Mouse (Mus musculus) intestine, postnatal 0 days (tissue): ENCODE measurements around the gene M1ap. TPM values are rescaled to one million over a fixed set of nuclear protein-coding genes. Genes with fewer than 3 reads are reported as not detected.

ENCODE experiments used
- ATAC-seq: fragments of 200-750 bp; cut with Nextera tagmentation; 2 replicates; pipeline ENCODE4 v1.8.0; 2017; ENCODE audit warnings: mild to moderate bottlenecking, moderate TSS enrichment, moderate library complexity
- H3K27ac ChIP-seq: fragments of 300-500 bp; sonication (generic); 2 replicates; pipeline ENCODE4 v1.5.1; 2014; ENCODE audit warnings: mild to moderate bottlenecking, low read depth, low read length, moderate library complexity
- H3K27me3 ChIP-seq: fragments of 300-500 bp; sonication (generic); replicated peaks from 2 replicates; pipeline ENCODE4 v1.6.1; 2014; ENCODE audit warnings: low read length, mixed read lengths; ENCODE audit not compliant: control insufficient read depth, insufficient read depth
- H3K36me3 ChIP-seq: fragments of 300-500 bp; sonication (generic); 2 replicates; pipeline ENCODE4 v1.6.1; 2014; ENCODE audit warnings: mild to moderate bottlenecking, moderate library complexity; ENCODE audit not compliant: control insufficient read depth, insufficient read depth
- H3K4me1 ChIP-seq: fragments of 300-500 bp; sonication (generic); replicated peaks from 2 replicates; pipeline ENCODE4 v1.6.1; 2014; ENCODE audit warnings: antibody characterized with exemption, low read length, mixed read lengths; ENCODE audit not compliant: control insufficient read depth, insufficient read depth
- H3K4me2 ChIP-seq: fragments of 300-500 bp; sonication (generic); replicated peaks from 2 replicates; pipeline ENCODE4 v1.6.1; 2014; ENCODE audit warnings: low read depth, mild to moderate bottlenecking, moderate library complexity
- H3K4me3 ChIP-seq: fragments of 300-500 bp; sonication (generic); 2 replicates; pipeline ENCODE4 v1.5.1; 2014; ENCODE audit warnings: low read depth, low read length
- H3K9ac ChIP-seq: fragments of 300-500 bp; sonication (generic); 2 replicates; pipeline ENCODE4 v1.6.1; 2014; ENCODE audit warnings: mild to moderate bottlenecking, low read depth, low read length
- H3K9me3 ChIP-seq: fragments of 300-500 bp; sonication (generic); 2 replicates; pipeline ENCODE4 v1.6.1; 2016; ENCODE audit warnings: mixed run types; ENCODE audit not compliant: control insufficient read depth
- CTCF ChIP-seq: sonication (generic); IDR thresholded peaks from 2 replicates; pipeline ENCODE4 v1.5.1; 2016; ENCODE audit warnings: low read depth, mild to moderate bottlenecking, control low read depth, antibody characterized with exemption, moderate library complexity
- WGBS: fragments of 180-500 bp; shearing (Covaris S2); extraction: QIAGEN DNeasy Blood & Tissue Kit; methylation state at CpG from one replicate; pipeline ENCODE4 v1.1.7; 2014; 5-methylcytosine and 5-hydroxymethylcytosine counted together
- polyA plus RNA-seq: library from polyadenylated mRNA; unstranded; fragments of >200 nt; fragmentation: Nextera tagmentation; extraction: Ambion mirVana; gene quantifications from 2 replicates; pipeline ENCODE4 v1.2.1, GENCODE M21; 2015

Gene M1ap
- polyA plus RNA-seq, 1 experiment from 2014 or later, result 0.16 TPM

DNA sequence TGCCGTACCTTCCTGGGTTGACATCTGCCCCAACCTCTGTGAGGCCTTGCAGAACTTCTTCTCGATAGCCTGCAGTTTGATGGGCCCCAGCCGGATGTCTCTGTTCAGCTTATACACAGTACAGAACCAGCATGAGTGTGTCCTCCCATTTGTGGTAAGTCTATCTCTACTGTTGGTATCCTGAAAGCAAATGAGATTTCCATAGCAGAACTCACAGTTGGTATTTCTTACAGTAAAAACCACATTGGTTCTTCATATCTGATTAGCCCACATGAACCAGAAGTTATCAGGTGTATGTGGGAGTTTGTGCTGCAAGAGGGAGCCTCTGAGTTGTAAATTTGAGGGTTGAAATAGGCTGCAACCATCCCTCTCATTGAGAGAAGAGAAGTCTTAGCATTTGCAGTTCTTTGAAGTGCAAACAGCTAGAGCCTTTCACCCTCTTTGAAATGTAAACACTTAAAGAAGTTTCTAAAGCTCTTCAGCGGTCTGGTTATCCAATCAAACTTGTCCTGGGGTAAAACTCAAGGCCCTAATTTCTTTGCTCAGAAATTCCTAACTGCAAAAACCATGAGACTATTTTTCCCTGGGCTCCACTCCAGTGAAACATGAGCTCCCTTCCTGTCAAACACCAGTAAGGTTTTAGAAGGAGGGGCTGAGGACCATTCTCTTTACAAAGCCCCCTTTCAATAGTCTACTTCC lies 10.0 kb downstream of the M1ap start:
- H3K4me3 ChIP-seq, result no peak overlapping the region
- 44% methylated on average over 4 of the region's 4 CpGs for WGBS
- ATAC-seq, result no peak
- no peaks in the 10 kb centered on the region for H3K27me3 ChIP-seq
- H3K9ac ChIP-seq, result no peak overlapping the region
- H3K4me2 ChIP-seq, result no peak overlapping the region
- TF ChIP-seq CTCF, result no peak
- no peaks in the 10 kb centered on the region for H3K4me1 ChIP-seq
- H3K9me3 ChIP-seq, result no peaks in the 10 kb centered on the region
- no peaks in the 10 kb centered on the region for H3K36me3 ChIP-seq
- no peak overlapping the region for H3K27ac ChIP-seq

DNA sequence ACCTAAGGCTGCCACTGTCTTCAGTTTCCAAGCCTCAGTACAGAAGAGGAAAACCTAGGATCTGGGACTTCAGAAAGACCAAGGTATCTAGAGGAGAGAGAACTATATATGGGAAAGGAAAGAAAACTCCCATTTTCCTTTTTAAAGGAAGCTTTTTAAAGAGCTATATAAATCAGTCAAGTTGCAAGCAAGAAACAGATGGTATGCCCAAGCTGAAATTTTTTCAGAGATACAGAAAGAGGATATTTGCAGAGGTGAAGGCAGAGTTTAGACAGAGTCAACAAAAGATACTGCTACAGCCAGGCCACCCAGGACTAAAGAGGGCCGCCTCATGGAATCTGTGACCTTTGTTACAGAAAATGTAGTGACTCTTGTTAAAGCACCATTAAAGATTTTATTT lies 15.0 kb downstream of the M1ap start:
- no peak for TF ChIP-seq CTCF
- WGBS, result 28% methylated on average over 1 of the region's 1 CpGs

DNA sequence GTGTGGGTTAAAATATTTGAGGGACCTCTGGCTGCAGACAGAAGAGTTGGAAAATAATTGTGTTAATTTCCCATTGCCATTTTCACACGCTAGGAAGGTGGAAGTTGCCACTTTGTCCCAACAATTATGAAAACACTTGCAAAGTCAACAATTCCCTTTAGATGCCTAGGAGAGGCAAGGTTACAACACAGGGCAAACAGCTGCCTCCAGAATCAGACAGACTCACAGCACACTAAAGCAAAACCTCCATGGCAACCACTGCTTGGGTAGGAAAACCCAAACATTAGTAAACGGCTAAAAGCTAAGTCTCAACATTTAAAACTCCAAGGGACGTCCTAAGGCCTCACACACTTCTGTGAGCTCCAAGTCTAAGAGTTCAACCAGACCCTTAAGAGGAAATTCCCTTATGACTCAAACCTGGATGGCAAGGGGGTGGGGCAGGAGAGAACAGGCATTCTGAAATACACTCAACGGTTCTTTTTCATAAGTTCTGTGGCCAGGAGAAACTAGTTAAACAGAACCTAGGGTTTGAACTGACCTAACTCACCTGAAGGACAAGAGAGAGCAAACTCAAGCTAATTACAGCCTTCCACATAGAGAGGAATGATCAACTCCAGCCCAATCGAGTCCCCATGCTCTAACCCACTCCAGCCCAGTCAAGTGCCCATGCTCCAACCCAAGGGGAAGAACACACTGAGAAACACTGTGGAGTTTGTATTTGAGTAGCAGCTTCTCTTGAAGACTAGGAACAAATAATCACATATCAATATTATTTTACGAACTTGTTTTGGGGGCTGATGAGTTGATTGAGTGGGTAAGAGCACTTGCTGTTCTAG lies 22.8 kb downstream of the M1ap start:
- H3K4me2 ChIP-seq, result no peak overlapping the region
- no peak for ATAC-seq
- no peak overlapping the region for H3K4me3 ChIP-seq
- H3K27ac ChIP-seq, result no peak overlapping the region
- no peak overlapping the region for H3K9ac ChIP-seq
- H3K9me3 ChIP-seq, result no peaks in the 10 kb centered on the region
- no peak for TF ChIP-seq CTCF
- H3K27me3 ChIP-seq, result no peaks in the 10 kb centered on the region
- no peaks in the 10 kb centered on the region for H3K4me1 ChIP-seq
- WGBS, result 65% methylated on average over 6 of the region's 6 CpGs
- H3K36me3 ChIP-seq, result no peaks in the 10 kb centered on the region

More for the DNA sequence above, 15.0 kb downstream of the M1ap start:
- H3K9me3 ChIP-seq, result no peaks in the 10 kb centered on the region
- no peak overlapping the region for H3K9ac ChIP-seq
- ATAC-seq, result no peak
- H3K4me1 ChIP-seq, result no peaks in the 10 kb centered on the region
- H3K4me3 ChIP-seq, result no peak overlapping the region
- no peaks in the 10 kb centered on the region for H3K36me3 ChIP-seq
- H3K4me2 ChIP-seq, result no peak overlapping the region
- no peak overlapping the region for H3K27ac ChIP-seq
- H3K27me3 ChIP-seq, result no peaks in the 10 kb centered on the region

DNA sequence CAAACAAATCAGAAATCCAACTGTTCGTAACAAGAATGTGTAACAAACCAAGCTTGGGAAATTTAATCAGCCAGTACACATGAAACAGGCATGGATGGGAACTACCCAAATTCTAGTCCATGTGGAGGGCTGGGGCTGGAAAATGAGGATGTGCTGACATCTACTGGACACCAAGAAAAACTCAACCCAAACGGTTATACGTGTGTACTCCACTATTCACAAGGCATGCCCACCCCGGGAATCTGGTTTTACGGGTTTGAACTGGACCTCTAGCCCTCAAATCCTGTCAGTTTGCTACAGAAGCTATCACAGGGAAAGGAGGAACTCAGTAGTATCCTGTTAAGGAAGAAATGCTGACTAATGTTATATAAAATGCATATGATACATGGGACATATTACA lies 24.3 kb downstream of the M1ap start:
- no peaks in the 10 kb centered on the region for H3K4me1 ChIP-seq

DNA sequence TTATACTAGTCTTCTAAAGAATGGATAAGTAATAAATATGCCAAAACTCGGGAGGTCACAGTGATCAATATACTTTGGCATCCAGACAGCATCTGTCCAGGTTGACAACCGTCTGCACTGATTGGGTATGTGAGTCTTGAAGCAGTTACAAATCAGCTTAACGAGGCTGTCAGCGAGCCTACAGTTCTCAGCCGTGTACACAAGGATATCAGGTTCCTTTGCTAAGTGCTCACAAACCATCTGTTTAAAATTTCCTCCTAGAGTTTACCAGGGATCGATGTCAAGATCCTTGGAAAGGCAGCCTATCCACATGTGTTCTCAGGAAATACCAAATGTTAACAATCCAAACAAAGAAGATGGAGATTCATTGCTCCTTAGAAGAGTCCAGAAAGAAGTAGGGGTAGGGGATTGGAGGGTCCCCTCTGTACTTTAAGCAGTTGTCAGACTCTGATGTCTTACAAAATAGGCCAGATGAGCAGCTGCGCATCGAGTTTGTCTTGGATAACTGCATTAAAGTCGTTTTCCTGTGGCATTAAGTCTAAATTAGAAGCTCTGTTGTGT lies 40.8 kb downstream of the M1ap start:
- H3K9ac ChIP-seq, result no peak overlapping the region
- H3K27ac ChIP-seq, result no peak overlapping the region
- H3K4me3 ChIP-seq, result no peak overlapping the region
- H3K4me1 ChIP-seq, result no peaks in the 10 kb centered on the region
- H3K36me3 ChIP-seq, result no peaks in the 10 kb centered on the region
- H3K27me3 ChIP-seq, result no peaks in the 10 kb centered on the region
- TF ChIP-seq CTCF, result no peak
- 24% methylated on average over 9 of the region's 9 CpGs for WGBS
- no peak for ATAC-seq
- no peak overlapping the region for H3K4me2 ChIP-seq
- no peaks in the 10 kb centered on the region for H3K9me3 ChIP-seq

More for the DNA sequence above, 24.3 kb downstream of the M1ap start:
- Histone ChIP-seq H3K4me3 (no peak overlapping the region), H3K9ac (no peak overlapping the region), H3K36me3 (no peaks in the 10 kb centered on the region), H3K9me3 (no peaks in the 10 kb centered on the region), H3K27ac (no peak overlapping the region), H3K4me2 (no peak overlapping the region), H3K27me3 (no peaks in the 10 kb centered on the region)
- peak; percentile 93 for TF ChIP-seq CTCF
- 10% methylated on average over 5 of the region's 5 CpGs for WGBS
- ATAC-seq, result peak; percentile 43; the same call in 1 of the 2 replicates

DNA sequence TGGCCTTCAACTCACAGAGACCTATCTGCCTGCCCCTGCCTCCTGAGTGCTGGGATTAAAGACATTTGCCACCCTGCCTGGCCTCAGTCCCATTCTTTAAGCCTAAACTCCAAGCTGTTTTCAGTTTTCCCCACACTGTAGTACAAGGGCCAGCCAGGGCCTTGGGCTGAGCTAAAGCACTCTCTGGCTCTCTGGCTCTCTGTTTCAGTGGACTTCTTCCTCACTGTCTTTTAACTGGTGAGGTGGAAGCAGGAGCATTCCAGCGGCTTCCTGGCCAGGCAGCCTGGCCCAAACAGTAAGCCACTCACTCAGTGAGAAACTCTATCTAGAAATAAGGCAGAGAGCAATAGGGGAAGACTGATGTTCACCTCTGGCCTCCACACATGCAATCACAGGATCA lies 47.0 kb downstream of the M1ap start:
- H3K27ac ChIP-seq, result no peak overlapping the region
- no peak for ATAC-seq
- no peak for TF ChIP-seq CTCF
- no peak overlapping the region for H3K4me3 ChIP-seq
- H3K9ac ChIP-seq, result no peak overlapping the region
- WGBS, result 35% methylated on average over 1 of the region's 1 CpGs
- no peaks in the 10 kb centered on the region for H3K36me3 ChIP-seq
- H3K4me2 ChIP-seq, result no peak overlapping the region
- H3K27me3 ChIP-seq, result no peaks in the 10 kb centered on the region
- no peaks in the 10 kb centered on the region for H3K4me1 ChIP-seq
- no peaks in the 10 kb centered on the region for H3K9me3 ChIP-seq
